Mouse (Mus musculus) heart, postnatal 0 days (tissue): ENCODE data around the gene Slc35b2.

Source experiments
- CTCF ChIP-seq: IDR thresholded peaks from 2 replicates; pipeline ENCODE4 v1.5.1; 2016; ENCODE audit warnings: antibody characterized with exemption, control low read depth, low read depth
- EP300 ChIP-seq: IDR thresholded peaks from 2 replicates; pipeline ENCODE4 v1.6.1; 2016; ENCODE audit warnings: antibody characterized with exemption, low read depth

DNA sequence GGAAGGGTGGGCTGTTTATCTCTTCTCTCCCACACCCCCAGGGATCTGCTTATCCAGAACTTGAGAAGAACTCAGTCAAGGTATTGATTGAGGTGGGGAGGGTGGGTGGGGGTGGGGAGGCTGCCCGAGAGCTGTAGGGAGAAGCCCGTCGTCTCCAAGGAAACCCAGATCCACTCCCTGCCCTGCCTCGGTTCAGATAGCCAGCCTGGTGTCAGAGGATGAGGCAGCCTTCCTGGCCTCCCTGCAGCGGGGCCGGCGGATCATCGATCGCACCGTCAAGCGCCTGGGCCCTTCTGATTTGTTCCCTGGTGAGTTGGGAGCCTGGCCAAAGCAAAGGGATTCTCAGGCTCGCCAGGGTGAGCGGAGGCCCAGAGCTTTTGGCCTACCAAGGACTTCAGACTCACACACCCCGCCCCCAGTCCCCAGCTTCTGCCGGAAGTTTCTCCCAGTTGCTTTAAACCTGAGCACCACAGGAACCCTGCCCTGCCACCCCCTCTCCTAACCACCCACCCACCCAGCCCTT lies 48.4 kb upstream of the Slc35b2 start:
- no peak for TF ChIP-seq CTCF
- no peak for TF ChIP-seq EP300
